Mouse (Mus musculus) small intestine, adult 2 months (tissue): ENCODE data around the gene Mettl3. TPM values are rescaled to one million over a fixed set of nuclear protein-coding genes. Genes with fewer than 3 reads are reported as not detected.

Experiments used
- H3K27ac ChIP-seq: fragments of 200-500 bp; 2 replicates; pipeline ENCODE4 v1.5.1; 2012; ENCODE audit warnings: low read depth, low read length, control low read depth, inconsistent platforms; ENCODE audit not compliant: insufficient read depth
- H3K27me3 ChIP-seq: fragments of 200-500 bp; 2 replicates; pipeline ENCODE4 v1.6.1; 2012; ENCODE audit warnings: mild to moderate bottlenecking, moderate library complexity, low read length, inconsistent platforms; ENCODE audit not compliant: control insufficient read depth, insufficient read depth
- H3K36me3 ChIP-seq: fragments of 200-500 bp; 2 replicates; pipeline ENCODE4 v1.6.1; 2012; ENCODE audit warnings: mild to moderate bottlenecking, low read length, control low read depth, inconsistent platforms; ENCODE audit not compliant: control insufficient read depth, insufficient read depth
- H3K4me1 ChIP-seq: fragments of 200-500 bp; 2 replicates; pipeline ENCODE4 v1.6.1; 2012; ENCODE audit warnings: low read length, inconsistent platforms, mixed read lengths; ENCODE audit not compliant: control insufficient read depth, insufficient read depth, insufficient read length
- H3K4me3 ChIP-seq: fragments of 200-500 bp; 2 replicates; pipeline ENCODE4 v1.5.1; 2012; ENCODE audit warnings: low read depth, mild to moderate bottlenecking, control low read depth, inconsistent platforms, low read length, moderate library complexity
- CTCF ChIP-seq: fragments of 200-500 bp; IDR thresholded peaks from 2 replicates; pipeline ENCODE4 v1.5.1; 2012; ENCODE audit warnings: low read depth, mild to moderate bottlenecking, control low read depth, inconsistent platforms, low read length, moderate library complexity, mixed read lengths; ENCODE audit not compliant: insufficient replicate concordance, insufficient read length; ENCODE audit errors: extremely low read depth
- POLR2A ChIP-seq: fragments of 200-500 bp; IDR thresholded peaks from 2 replicates; pipeline ENCODE4 v1.6.1; 2012; ENCODE audit warnings: low read depth, mild to moderate bottlenecking, control low read depth, inconsistent platforms, low read length, moderate library complexity
- WGBS: fragments of 180-500 bp; shearing (Covaris S2); methylation state at CpG from one replicate; pipeline ENCODE4 v1.1.7; 2018; 5-methylcytosine and 5-hydroxymethylcytosine counted together
- polyA plus RNA-seq: library from polyadenylated mRNA; depleted of rRNA; stranded (reverse); fragments of >200 nt; gene quantifications from 2 replicates; pipeline ENCODE4 v1.2.3, GENCODE M21; 2012

Mettl3 gene
- polyA plus RNA-seq, 1 experiment, result 8.2 TPM

DNA sequence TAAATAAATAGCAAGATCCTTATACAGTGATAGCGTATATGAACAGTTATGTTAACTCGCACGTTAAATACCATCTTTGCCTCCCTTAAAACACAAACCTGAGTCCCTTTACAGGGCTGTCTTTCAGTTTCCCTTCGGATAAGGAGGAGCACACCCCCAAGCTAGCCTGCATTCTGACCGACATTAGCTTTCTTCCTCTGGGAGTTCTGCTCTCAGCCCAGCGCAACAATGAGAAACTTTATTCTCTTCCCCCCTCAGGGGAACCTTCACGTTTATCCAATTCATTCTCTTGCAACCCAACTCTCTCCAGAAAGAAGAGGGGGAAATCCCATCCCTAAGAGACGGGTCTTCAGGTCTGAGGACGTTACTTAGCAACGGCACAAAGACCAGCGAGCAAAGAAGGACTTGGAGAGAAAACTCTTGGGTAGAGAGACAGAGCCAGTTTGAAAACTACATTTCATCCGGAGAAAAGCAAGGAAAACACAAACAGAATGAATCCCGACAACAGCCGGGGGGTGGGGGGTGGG is 22.5 kb upstream of the Mettl3 start:
- Histone ChIP-seq H3K36me3 (no peaks in the 10 kb centered on the region), H3K4me3 (no peak overlapping the region), H3K27me3 (peaks cover 30% of the 10 kb centered on the region), H3K27ac (no peak overlapping the region), H3K4me1 (no peaks in the 10 kb centered on the region)
- WGBS, result 8% methylated on average over 14 of the region's 14 CpGs
- TF ChIP-seq POLR2A, result no peak
- TF ChIP-seq CTCF, result no peak

- Histone ChIP-seq H3K4me3 (no peak overlapping the region), H3K27ac (no peak overlapping the region), H3K27me3 (peaks cover 27% of the 10 kb centered on the region), H3K4me1 (no peaks in the 10 kb centered on the region), H3K36me3 (no peaks in the 10 kb centered on the region)
- TF ChIP-seq CTCF (no peak), POLR2A (no peak)
- WGBS, result 22% methylated on average over 4 of the region's 4 CpGs
These were observed 21.0 kb upstream of the Mettl3 start for GRCm38 (mm10) chr14:52325890-52326289.

DNA sequence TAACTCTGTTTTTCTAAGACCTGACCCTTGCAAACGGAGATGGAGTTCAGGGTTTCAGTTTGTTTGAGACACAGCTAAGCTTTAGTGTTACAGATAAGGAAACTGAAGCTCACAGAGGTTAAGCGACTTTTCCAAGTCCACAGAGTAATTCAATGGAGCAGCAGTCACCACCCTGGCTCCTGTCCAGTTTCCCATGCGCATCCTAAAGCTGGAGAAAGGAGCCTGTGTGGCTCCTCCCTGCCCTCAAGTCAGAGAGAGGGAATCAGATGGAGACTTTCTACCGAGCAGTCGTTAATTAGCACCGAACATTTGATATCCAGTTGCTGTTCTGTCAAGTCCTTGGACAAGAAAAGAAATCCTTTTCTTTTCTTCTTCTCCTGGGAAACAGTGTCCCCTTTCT is 14.4 kb upstream of the Mettl3 start:
- Histone ChIP-seq H3K27me3 (peaks cover 13% of the 10 kb centered on the region), H3K27ac (no peak overlapping the region), H3K4me3 (no peak overlapping the region), H3K4me1 (peaks cover 5% of the 10 kb centered on the region; the same call in 1 of the 2 replicates), H3K36me3 (no peaks in the 10 kb centered on the region)
- WGBS, result 41% methylated on average over 6 of the region's 6 CpGs
- TF ChIP-seq POLR2A (no peak), CTCF (no peak)

DNA sequence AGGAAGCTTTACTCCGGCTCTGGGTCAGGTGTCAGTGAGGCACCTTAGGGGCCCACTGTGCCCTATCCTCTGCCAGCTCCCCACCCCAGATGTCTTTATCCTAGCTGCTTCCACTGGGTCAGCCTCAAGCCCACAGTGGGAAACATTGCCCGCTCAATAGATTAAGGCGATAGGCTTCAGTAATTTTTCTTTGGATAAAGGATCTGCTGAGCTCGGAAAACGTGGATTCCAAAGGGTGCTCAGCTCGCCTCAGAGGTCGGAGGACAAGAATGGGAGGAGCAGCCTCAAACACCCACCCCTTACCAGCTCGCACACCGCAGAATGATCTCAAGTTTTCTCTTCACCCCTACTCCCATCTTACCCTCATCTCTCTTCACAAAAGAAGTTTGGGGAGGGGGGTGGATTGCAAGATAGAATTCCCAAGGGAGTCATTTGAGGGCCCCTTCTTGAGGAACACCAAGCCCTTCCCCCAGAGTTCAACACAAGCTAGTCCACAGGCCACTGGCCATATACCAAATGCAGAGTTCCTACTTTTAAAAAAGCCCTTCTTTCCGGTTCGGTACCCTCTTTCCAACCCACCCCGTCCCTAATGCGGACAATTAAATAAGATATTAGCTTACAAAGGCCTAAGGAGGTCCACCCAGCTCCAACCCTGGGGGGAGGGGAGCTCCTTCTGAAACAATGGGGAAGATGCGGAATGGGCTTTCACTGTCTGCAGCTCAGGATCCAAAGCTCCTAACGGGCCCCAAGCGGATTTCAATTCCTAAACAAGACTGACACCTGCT is 11.7 kb upstream of the Mettl3 start:
- peaks cover 5% of the 10 kb centered on the region; the same call in 1 of the 2 replicates for H3K4me1 ChIP-seq
- no peaks in the 10 kb centered on the region for H3K36me3 ChIP-seq
- no peak overlapping the region; the same call in 1 of the 2 replicates for H3K27ac ChIP-seq
- H3K4me3 ChIP-seq, result peak overlapping the region; percentile 88
- 33% methylated on average over 16 of the region's 16 CpGs for WGBS
- no peak for TF ChIP-seq POLR2A
- TF ChIP-seq CTCF, result no peak
- H3K27me3 ChIP-seq, result peaks cover 13% of the 10 kb centered on the region

DNA sequence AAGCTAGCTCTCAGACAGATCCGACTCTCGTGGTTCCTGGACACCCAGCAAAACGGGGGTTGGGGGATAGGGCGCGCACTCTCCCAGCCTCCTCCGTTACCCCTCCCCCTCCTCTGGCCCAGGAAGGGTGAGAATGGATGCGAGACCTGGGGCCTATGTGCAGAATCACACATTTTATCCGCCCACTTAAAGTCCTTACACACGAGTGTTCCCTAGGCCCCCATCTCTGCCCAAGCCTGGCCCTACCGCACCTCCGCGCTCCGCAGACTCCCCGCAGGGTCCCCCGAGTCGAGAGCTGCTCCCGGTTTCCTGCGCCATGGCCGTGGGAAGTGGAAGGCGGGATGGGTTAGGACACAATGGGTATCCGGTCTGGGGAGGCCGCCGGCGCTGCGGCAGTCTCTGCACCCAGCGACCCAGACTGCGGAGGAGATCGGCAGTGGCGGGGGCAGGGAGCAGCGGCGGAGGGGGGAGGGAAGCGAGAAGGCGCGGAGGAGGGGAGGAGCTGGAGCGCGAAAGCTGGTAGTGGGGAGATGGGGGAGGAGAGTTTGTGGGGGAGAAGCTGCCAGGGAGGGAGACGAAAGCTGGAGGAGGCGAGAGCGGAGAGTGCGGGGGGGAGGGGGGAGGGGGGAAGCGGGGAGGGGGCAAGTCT is 11.0 kb upstream of the Mettl3 start:
- WGBS, result under 1% methylated on average over 30 of the region's 41 CpGs
- peak overlapping the region; percentile 9; the same call in 1 of the 2 replicates for H3K27ac ChIP-seq
- TF ChIP-seq CTCF (no peak), POLR2A (no peak)
- peaks cover 13% of the 10 kb centered on the region for H3K27me3 ChIP-seq
- peaks cover 5% of the 10 kb centered on the region; the same call in 1 of the 2 replicates for H3K4me1 ChIP-seq
- peak overlapping the region; percentile 88 for H3K4me3 ChIP-seq
- no peaks in the 10 kb centered on the region for H3K36me3 ChIP-seq

DNA sequence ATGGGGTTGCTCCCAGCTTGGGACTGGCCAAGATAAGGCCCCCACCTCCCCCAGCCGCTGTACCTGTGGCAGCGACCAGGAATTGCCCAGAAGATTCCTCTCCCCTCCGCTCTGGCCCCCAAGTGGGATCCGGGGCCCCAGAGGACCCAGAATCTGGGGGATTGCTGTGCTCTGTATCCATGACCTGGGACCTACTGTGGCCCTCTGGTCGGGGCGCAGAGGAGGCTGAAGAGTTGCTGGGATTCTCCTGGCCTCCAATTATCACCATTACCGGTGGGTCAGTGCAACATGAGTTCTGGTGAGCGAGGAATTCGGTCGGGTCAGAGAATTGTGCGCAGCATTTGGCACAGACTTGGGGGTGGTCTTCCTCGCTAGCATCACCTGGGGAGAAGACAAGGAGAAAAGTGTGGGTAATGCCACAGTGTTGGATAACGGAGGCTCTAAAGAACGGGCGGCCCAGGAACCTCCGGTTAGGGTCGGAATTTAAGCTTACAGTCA is 10.4 kb upstream of the Mettl3 start:
- peaks cover 5% of the 10 kb centered on the region; the same call in 1 of the 2 replicates for H3K4me1 ChIP-seq
- WGBS, result 14% methylated on average over 17 of the region's 17 CpGs
- no peaks in the 10 kb centered on the region for H3K36me3 ChIP-seq
- TF ChIP-seq CTCF, result no peak
- no peak for TF ChIP-seq POLR2A
- H3K4me3 ChIP-seq, result peak overlapping the region; percentile 88
- peaks cover 13% of the 10 kb centered on the region for H3K27me3 ChIP-seq
- H3K27ac ChIP-seq, result no peak overlapping the region

GRCm38 (mm10) chr14:52314808-52315150 is 9.9 kb upstream of the Mettl3 start:
- no peak overlapping the region for H3K27ac ChIP-seq
- 58% methylated on average over 8 of the region's 8 CpGs for WGBS
- no peaks in the 10 kb centered on the region for H3K36me3 ChIP-seq
- no peak for TF ChIP-seq CTCF
- TF ChIP-seq POLR2A, result no peak
- H3K4me3 ChIP-seq, result no peak overlapping the region
- H3K27me3 ChIP-seq, result peaks cover 13% of the 10 kb centered on the region
- peaks cover 5% of the 10 kb centered on the region; the same call in 1 of the 2 replicates for H3K4me1 ChIP-seq
